Mouse (Mus musculus) kidney, embryonic 16.5 days (tissue): ENCODE measurements around the gene E030018B13Rik. TPM values are rescaled to one million over a fixed set of nuclear protein-coding genes. Genes with fewer than 3 reads are reported as not detected.

Experiments
- ATAC-seq: fragments of 200-750 bp; cut with Nextera tagmentation; 2 replicates; pipeline ENCODE4 v1.8.0; 2017; ENCODE audit warnings: moderate TSS enrichment; ENCODE audit not compliant: low FRiP score, low TSS enrichment
- H3K27ac ChIP-seq: fragments of 300-500 bp; sonication (generic); 2 replicates; pipeline ENCODE4 v1.5.1; 2014; ENCODE audit warnings: low read length
- H3K27me3 ChIP-seq: fragments of 300-500 bp; sonication (generic); 2 replicates; pipeline ENCODE4 v1.6.1; 2014; ENCODE audit warnings: low read length, control low read depth, mixed read lengths; ENCODE audit not compliant: insufficient read depth
- H3K36me3 ChIP-seq: fragments of 300-500 bp; sonication (generic); 2 replicates; pipeline ENCODE4 v1.6.1; 2014; ENCODE audit warnings: low read length, control low read depth, mixed read lengths; ENCODE audit not compliant: insufficient read depth
- H3K4me1 ChIP-seq: fragments of 300-500 bp; sonication (generic); 2 replicates; pipeline ENCODE4 v1.6.1; 2014; ENCODE audit warnings: low read length, control low read depth, mixed read lengths; ENCODE audit not compliant: insufficient read depth
- H3K4me2 ChIP-seq: fragments of 300-500 bp; sonication (generic); replicated peaks from 2 replicates; pipeline ENCODE4 v1.6.1; 2014; ENCODE audit warnings: low read depth, low read length
- H3K4me3 ChIP-seq: fragments of 300-500 bp; sonication (generic); 2 replicates; pipeline ENCODE4 v1.5.1; 2014; ENCODE audit warnings: mild to moderate bottlenecking, low read length
- H3K9ac ChIP-seq: fragments of 300-500 bp; sonication (generic); replicated peaks from 2 replicates; pipeline ENCODE4 v1.6.1; 2014; ENCODE audit warnings: low read length
- H3K9me3 ChIP-seq: fragments of 300-500 bp; sonication (generic); 2 replicates; pipeline ENCODE4 v1.6.1; 2016; ENCODE audit warnings: low read length, control low read depth
- WGBS: fragments of 180-500 bp; shearing (Covaris S2); extraction: QIAGEN DNeasy Blood & Tissue Kit; methylation state at CpG from one replicate; pipeline ENCODE4 v1.1.7; 2014; 5-methylcytosine and 5-hydroxymethylcytosine counted together
- polyA plus RNA-seq: library from polyadenylated mRNA; unstranded; fragments of >200 nt; fragmentation: Nextera tagmentation; extraction: Ambion mirVana; gene quantifications from 2 replicates; pipeline ENCODE4 v1.2.1, GENCODE M21; 2015

Gene E030018B13Rik
- polyA plus RNA-seq, 1 experiment from 2014 or later = not detected

DNA sequence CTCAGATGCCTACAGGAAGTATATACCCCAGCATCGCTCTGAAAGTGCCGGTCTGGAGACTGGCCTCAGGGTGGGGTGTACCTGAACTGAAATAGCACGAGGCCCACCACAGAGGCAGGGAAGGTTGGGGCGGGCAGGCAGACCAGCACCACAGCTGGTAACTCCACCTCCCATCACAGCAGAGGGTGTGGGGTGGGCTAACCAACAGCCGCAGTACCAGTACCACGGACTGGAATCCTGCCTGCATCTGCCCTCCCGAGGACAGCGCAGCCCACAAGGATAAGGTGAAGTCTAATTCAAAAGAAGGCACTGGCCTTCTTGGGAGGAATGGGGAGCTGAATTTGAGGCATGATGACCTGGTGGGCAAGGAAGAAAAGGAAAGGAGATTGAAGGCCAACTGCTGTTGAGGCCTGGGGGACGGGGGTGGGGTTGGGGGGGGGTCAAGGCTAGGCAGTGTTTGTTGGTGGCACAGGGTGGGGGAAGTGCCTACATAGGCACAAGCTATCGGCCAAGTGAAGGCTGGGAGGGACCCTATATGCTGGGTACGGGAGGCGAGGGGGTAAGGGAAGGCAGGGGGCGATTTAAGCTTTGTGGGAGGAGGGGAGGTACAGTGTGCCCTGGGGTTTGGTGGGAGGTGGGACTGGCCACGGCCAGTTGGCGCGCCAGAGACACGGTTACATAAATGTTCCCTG lies 20.2 kb upstream of the E030018B13Rik start:
- peaks cover 23% of the 10 kb centered on the region for H3K4me1 ChIP-seq
- peak overlapping the region; percentile 78 for H3K4me2 ChIP-seq
- H3K27me3 ChIP-seq = no peaks in the 10 kb centered on the region
- ATAC-seq = peak; percentile 44
- WGBS = 22% methylated on average over 16 of the region's 17 CpGs
- no peaks in the 10 kb centered on the region for H3K9me3 ChIP-seq
- H3K36me3 ChIP-seq = no peaks in the 10 kb centered on the region
- peak overlapping the region; percentile 79; the same call in 1 of the 2 replicates for H3K27ac ChIP-seq
- H3K4me3 ChIP-seq = peak overlapping the region; percentile 43
- H3K9ac ChIP-seq = peak overlapping the region; percentile 70

DNA sequence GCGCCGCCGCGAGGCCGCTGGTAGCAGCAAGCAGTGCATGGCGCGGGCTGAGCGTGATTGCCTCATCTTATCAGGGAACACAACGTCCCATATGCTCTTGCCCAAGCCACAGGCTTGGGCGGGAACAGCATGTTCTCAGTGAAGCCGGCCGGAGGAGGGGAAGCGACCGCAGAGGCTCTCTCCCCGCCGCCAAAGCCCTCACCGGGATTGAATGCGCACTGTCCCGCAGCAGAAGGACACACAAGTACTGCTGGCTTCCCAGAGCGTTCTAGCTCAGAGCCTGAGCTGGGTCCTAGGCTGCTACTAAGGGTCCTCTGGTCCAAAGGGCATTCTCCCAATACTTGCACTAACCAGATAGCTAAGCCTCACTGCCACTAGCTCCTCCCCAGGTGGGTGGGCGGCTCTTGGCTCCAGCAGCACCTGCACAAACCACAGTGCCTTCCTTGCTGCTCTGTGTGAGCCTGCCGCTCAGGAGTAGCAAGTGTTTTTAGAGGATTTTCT lies 19.6 kb upstream of the E030018B13Rik start:
- Histone ChIP-seq H3K9ac (peak overlapping the region; percentile 70), H3K27ac (peak overlapping the region; percentile 79), H3K27me3 (no peaks in the 10 kb centered on the region), H3K9me3 (no peaks in the 10 kb centered on the region), H3K4me1 (peaks cover 23% of the 10 kb centered on the region), H3K4me3 (peak overlapping the region; percentile 43), H3K4me2 (peak overlapping the region; percentile 78), H3K36me3 (no peaks in the 10 kb centered on the region)
- ATAC-seq = peak; percentile 92
- 2% methylated on average over 22 of the region's 22 CpGs for WGBS

DNA sequence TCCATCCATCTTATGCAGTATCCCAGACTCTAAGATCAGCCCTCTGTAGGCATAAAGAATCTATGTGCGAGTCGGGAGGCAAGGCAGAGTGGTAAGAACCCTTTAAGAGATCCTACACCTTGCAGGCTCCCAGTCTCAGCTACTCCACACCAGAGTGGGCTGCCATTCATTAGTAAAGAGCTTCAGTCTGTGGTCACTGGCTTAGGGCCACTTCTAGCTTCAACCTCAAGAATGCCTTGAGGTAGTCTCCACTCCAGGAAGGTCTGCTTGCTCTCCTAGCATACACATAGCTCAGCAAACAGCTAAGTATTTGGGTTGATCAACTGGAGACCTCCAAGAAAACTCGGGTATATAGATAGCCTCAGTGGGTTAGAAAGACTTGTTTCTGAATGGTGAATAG lies 19.0 kb upstream of the E030018B13Rik start:
- Histone ChIP-seq H3K4me1 (peaks cover 25% of the 10 kb centered on the region), H3K9ac (peak overlapping the region; percentile 70), H3K36me3 (no peaks in the 10 kb centered on the region), H3K27me3 (no peaks in the 10 kb centered on the region), H3K4me3 (no peak overlapping the region), H3K4me2 (peak overlapping the region; percentile 78), H3K27ac (0 out of 2 replicates have a peak overlapping the region, but pooled peaks have one; percentile 79), H3K9me3 (no peaks in the 10 kb centered on the region)
- ATAC-seq = 0 out of 2 replicates have a peak, but pooled peaks have one; percentile 3
- 43% methylated on average over 3 of the region's 3 CpGs for WGBS

DNA sequence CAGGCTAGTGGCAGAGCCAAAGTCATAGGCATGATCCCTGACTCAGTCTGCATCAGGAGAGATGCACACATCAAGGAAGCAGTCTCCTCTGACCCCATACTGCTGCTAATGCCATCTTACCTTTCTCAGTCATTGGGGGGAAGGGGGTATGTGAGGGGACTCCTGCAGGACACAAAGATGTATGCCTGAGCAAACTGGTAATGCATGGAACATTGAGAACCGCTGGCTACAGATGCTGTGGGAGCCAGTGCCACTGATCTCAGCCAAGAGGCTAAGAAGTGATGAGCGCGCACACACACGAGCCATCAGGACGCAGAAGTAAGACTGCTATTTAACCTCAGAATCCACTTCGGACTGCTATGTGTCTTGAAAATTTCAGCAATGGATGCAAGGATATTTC lies 18.5 kb upstream of the E030018B13Rik start:
- 91% methylated on average over 6 of the region's 6 CpGs for WGBS
- no peak for ATAC-seq

DNA sequence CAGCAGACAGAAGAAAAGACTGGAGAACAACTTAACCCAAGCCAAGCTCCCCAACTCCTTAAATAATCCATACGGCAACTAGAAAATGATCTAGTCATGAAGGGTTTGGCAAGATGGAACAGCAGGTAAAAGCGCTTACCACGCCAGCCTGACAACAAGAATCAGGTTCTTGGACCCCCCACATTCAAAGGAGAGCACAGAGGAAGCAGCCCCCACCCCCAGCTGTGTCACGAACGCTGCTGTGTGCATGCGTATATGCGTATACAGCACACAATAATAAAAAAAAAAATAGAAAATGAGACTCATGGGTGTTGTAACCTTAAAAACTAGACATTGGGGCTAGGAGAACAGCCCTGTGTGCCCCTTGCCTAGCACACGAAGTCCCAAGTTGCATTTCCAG lies 16.7 kb upstream of the E030018B13Rik start:
- Histone ChIP-seq H3K27me3 (no peaks in the 10 kb centered on the region), H3K27ac (no peak overlapping the region), H3K9me3 (no peaks in the 10 kb centered on the region), H3K4me1 (peaks cover 38% of the 10 kb centered on the region), H3K36me3 (no peaks in the 10 kb centered on the region), H3K9ac (no peak overlapping the region), H3K4me3 (no peak overlapping the region), H3K4me2 (no peak overlapping the region)
- 88% methylated on average over 8 of the region's 8 CpGs for WGBS
- no peak for ATAC-seq

More for the DNA sequence above, 18.5 kb upstream of the E030018B13Rik start:
- Histone ChIP-seq H3K4me3 (no peak overlapping the region), H3K36me3 (no peaks in the 10 kb centered on the region), H3K27me3 (no peaks in the 10 kb centered on the region), H3K4me2 (no peak overlapping the region), H3K9ac (no peak overlapping the region), H3K9me3 (no peaks in the 10 kb centered on the region), H3K27ac (no peak overlapping the region), H3K4me1 (peaks cover 30% of the 10 kb centered on the region)

DNA sequence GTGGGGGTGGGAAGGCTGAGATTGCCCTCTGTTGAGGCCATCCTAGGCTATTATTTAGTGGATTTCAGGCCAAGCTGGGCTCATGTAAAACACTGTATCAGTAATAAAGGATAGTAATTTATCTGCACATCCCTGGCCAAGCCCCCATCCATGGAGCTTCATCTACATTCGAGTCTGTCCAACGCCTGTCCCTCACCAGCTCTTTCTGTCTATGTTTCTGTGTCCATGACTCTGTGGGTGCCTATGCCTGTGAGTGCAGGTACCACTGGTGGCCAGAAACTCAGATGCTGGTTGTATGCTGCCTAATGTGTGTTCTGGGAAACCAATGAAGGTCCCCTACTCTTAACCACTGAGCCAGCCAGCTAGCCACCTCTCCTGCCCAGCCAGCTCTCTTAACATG lies 16.2 kb upstream of the E030018B13Rik start:
- no peak overlapping the region for H3K4me3 ChIP-seq
- no peak overlapping the region for H3K4me2 ChIP-seq
- H3K27ac ChIP-seq = no peak overlapping the region
- no peak for ATAC-seq
- H3K9me3 ChIP-seq = no peaks in the 10 kb centered on the region
- H3K4me1 ChIP-seq = peaks cover 40% of the 10 kb centered on the region
- H3K36me3 ChIP-seq = no peaks in the 10 kb centered on the region
- H3K9ac ChIP-seq = no peak overlapping the region
- 98% methylated on average over 2 of the region's 2 CpGs for WGBS
- H3K27me3 ChIP-seq = no peaks in the 10 kb centered on the region

DNA sequence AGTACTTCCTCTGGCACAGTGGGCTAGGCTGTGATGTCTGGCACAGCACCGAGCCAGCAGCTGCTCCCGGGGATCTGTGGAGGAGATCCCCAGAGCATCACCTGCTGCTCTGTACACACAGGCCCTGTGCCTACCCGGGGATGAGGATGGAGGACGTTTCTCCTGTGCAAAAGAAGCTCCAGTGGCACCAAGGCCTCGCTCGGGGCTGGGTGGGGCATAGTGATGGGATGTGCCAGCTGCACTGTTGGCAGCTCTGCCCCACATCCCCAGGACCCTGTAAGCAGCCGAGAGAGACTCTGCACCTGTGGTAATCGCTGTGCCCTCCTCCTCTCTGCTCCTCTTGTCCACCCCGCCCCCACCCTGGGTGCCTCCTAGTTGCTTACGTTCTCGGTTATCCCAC lies 15.3 kb upstream of the E030018B13Rik start:
- WGBS = 73% methylated on average over 10 of the region's 11 CpGs
- H3K4me2 ChIP-seq = no peak overlapping the region
- ATAC-seq = no peak

DNA sequence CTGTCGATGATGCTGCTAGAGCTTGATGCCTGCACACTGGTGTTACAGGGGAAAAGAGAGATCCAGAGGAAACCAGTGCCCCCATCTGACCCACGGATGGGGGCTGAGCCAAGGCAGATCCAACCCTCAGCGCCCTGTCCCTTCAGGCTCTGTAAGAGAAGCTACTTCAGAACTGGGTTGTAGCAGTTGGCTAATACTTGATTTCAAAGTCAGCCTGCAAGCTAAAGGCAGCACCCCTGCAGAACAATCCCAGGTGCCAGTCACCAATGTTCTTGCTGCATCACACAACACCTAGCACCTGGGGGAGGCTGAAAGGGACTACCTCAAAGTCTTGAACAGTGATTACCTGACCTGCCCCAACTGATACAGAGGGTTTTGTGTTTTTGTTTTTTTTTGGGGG lies 14.7 kb upstream of the E030018B13Rik start:
- no peak overlapping the region for H3K9ac ChIP-seq
- no peak overlapping the region for H3K4me2 ChIP-seq
- H3K36me3 ChIP-seq = no peaks in the 10 kb centered on the region
- H3K9me3 ChIP-seq = no peaks in the 10 kb centered on the region
- 78% methylated on average over 3 of the region's 3 CpGs for WGBS
- no peaks in the 10 kb centered on the region for H3K27me3 ChIP-seq
- H3K4me1 ChIP-seq = peaks cover 29% of the 10 kb centered on the region
- no peak for ATAC-seq
- H3K4me3 ChIP-seq = no peak overlapping the region
- H3K27ac ChIP-seq = no peak overlapping the region

More for the DNA sequence above, 15.3 kb upstream of the E030018B13Rik start:
- H3K36me3 ChIP-seq = no peaks in the 10 kb centered on the region
- no peak overlapping the region for H3K4me3 ChIP-seq
- no peak overlapping the region for H3K9ac ChIP-seq
- H3K4me1 ChIP-seq = peaks cover 35% of the 10 kb centered on the region
- H3K27ac ChIP-seq = no peak overlapping the region
- H3K9me3 ChIP-seq = no peaks in the 10 kb centered on the region
- H3K27me3 ChIP-seq = no peaks in the 10 kb centered on the region

DNA sequence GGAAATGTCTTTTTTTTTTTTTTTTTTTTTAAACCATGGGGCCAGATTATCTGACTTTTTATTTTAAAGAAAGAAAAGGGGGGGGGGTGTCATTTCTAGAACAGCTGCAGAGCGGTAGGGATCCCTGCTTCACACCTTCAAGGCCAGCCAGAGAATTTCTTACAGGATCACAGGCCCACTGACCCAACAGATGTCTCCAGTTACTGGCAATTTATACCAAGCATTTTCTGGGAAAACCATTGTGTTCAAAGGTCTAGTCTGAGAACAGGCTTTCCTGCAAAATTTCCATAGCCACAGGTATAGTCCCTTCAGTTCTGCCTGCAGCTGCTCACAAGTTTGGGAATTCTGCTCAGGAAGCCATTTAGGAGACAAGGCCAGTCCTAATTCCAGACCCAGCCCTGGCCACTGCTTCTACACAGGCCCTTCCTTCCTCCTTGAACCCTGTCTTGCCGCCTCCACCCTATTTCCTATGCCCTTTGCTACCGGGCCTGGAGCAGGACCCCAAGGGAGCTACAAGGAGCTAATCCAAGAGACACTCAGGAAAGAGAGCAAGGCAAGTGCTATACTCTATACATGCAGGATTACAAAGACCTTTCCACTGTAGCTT lies 13.9 kb upstream of the E030018B13Rik start:
- WGBS = 38% methylated on average over 3 of the region's 3 CpGs
- peak overlapping the region; percentile 16; the same call in 1 of the 2 replicates for H3K27ac ChIP-seq

More for the DNA sequence above, 13.9 kb upstream of the E030018B13Rik start:
- Histone ChIP-seq H3K27me3 (no peaks in the 10 kb centered on the region), H3K4me3 (no peak overlapping the region), H3K9me3 (no peaks in the 10 kb centered on the region), H3K9ac (0 out of 2 replicates have a peak overlapping the region, but pooled peaks have one; percentile 12), H3K4me2 (no peak overlapping the region), H3K36me3 (no peaks in the 10 kb centered on the region), H3K4me1 (peaks cover 22% of the 10 kb centered on the region)
- no peak for ATAC-seq
